Mouse (Mus musculus) ES-E14 (cell line): ENCODE measurements at regions not wholly inside any gene's neighbourhood (a gene's known extent, or its start where the extent isn't known, plus 50 kb on each side); places are given as distances from the start of the nearest gene placed in this dataset.

ENCODE experiments used
- CHD2 ChIP-seq: IDR thresholded peaks from 2 replicates; pipeline ENCODE4 v1.6.1; 2014; ENCODE audit warnings: mild to moderate bottlenecking, low read depth, low read length, inconsistent platforms
- HCFC1 ChIP-seq: IDR thresholded peaks from 2 replicates; pipeline ENCODE4 v1.6.1; 2012; ENCODE audit warnings: low read length, inconsistent platforms, borderline replicate concordance; ENCODE audit not compliant: insufficient read depth
- MAFK ChIP-seq: IDR thresholded peaks from 2 replicates; pipeline ENCODE4 v1.6.1; 2014; ENCODE audit warnings: mild to moderate bottlenecking, low read depth, low read length, inconsistent platforms; ENCODE audit not compliant: insufficient read depth
- ZC3H11A ChIP-seq: IDR thresholded peaks from 2 replicates; pipeline ENCODE4 v1.6.1; 2012; ENCODE audit warnings: low read depth, mild to moderate bottlenecking, inconsistent platforms, low read length, borderline replicate concordance
- ZNF384 ChIP-seq: IDR thresholded peaks from 2 replicates; pipeline ENCODE4 v1.6.1; 2012; ENCODE audit warnings: low read depth, low read length, inconsistent platforms

- no peak for TF ChIP-seq ZNF384
- TF ChIP-seq MAFK, result no peak
- no peak for TF ChIP-seq CHD2
- TF ChIP-seq ZC3H11A, result no peak
- TF ChIP-seq HCFC1, result no peak
Observed at GRCm38 (mm10) chr3:4274607-4275006, 1476.0 kb upstream of the Gm8797 start.
